Mouse (Mus musculus): ENCODE data around the gene Atf3. TPM values are rescaled to one million over a fixed set of nuclear protein-coding genes. Genes with fewer than 3 reads are reported as not detected.

Gene Atf3
- total RNA-seq (2023): 1,000 to 10,000 TPM; 1,653 to 1,782 TPM

GRCm38 (mm10) chr1:191217939-191218338 is at the start of gene Atf3:
TSS of gene Atf3 (minus strand) at chr1:191218039.

GRCm38 (mm10) chr1:191164717-191165116 is 53.1 kb downstream of the Atf3 start, which contains the start of gene Fam71a:
TSS of gene Fam71a (minus strand) at chr1:191164817.

Other genes starting within 250 kb of the Atf3 start
- gene Vash2, start 238.7 kb downstream of the Atf3 start, total RNA-seq (2023): not detected
- gene Flvcr1, start 191.9 kb downstream of the Atf3 start, total RNA-seq (2023): 10 to 100 TPM; 60.3 to 72.0 TPM
- not detected for gene Spata45, start 181.4 kb downstream of the Atf3 start, total RNA-seq (2023)
- gene Tatdn3, start 155.1 kb downstream of the Atf3 start, total RNA-seq (2023): 10 to 100 TPM; 27.4 to 28.8 TPM
- gene Nsl1, start 155.0 kb downstream of the Atf3 start, total RNA-seq (2023): 1 to 10 TPM; 4.1 to 5.0 TPM
- 10 to 100 TPM; 49.0 to 60.1 TPM for gene Batf3, start 120.2 kb downstream of the Atf3 start, total RNA-seq (2023)
- gene Fam71a, start 53.2 kb downstream of the Atf3 start, total RNA-seq (2023): 10 to 100 TPM; 31.9 to 35.6 TPM
- 10 to 100 TPM; 15.3 to 16.5 TPM for gene Nenf, start 100.2 kb upstream of the Atf3 start, total RNA-seq (2023)
- gene Tmem206, start 107.9 kb upstream of the Atf3 start, total RNA-seq (2023): 10 to 100 TPM; 20.1 to 21.0 TPM
- gene Ppp2r5a, start 185.2 kb upstream of the Atf3 start, total RNA-seq (2023): 100 to 1,000 TPM; 320 to 348 TPM